Mouse (Mus musculus): ENCODE results near the gene Ppm1d.

DNA sequence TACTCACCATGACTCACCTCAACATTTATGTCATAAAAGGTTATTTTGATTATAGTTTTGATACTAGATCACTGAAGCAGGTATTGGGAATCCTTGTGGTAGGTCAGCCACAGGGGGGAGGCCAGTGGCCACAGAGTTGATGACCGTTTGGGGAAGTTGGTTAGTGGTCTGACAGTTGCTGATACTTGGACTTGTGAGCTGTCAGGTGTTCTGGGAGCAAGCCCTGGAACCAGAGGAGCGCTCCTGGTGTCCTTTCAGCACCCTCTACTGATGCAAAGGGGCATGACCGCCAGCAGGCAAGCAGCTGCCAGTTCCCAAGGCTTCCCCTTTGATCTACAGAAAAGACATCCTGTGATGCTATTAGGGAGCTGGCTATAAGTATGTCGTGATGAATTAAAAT is 23.7 kb downstream of the Ppm1d start:
- TF ChIP-seq EP300 (IDR thresholded peaks at IDR 0.05; ENCODE audit: low read length): no peak
- TF ChIP-seq TCF12 (IDR thresholded peaks at IDR 0.05; ENCODE audit: low read depth, low read length): no peak
- TF ChIP-seq CTCF (conservative IDR thresholded peaks at IDR 0.05 in 1 of 2, IDR thresholded peaks at IDR 0.05 in 1 of 2; ENCODE audit: low read depth in 2 of 2, low read length in 2 of 2): peak; percentile 39 to 82; a peak in 3 of 4 replicates
- TF ChIP-seq POLR2A (IDR thresholded peaks at IDR 0.05; ENCODE audit: low read depth, low read length): no peak
- TF ChIP-seq USF2 (conservative IDR thresholded peaks at IDR 0.05; ENCODE audit: low read depth, low read length): no peak
- TF ChIP-seq CHD1 (IDR thresholded peaks at IDR 0.05; ENCODE audit: low read depth, low read length): no peak
- no peak for TF ChIP-seq ZNF384 (IDR thresholded peaks at IDR 0.05; ENCODE audit: low read depth, low read length)
- TF ChIP-seq ELF1 (IDR thresholded peaks at IDR 0.05; ENCODE audit: low read depth, low read length): no peak
- TF ChIP-seq CHD2 (IDR thresholded peaks at IDR 0.05; ENCODE audit: low read length): no peak
- no peak for TF ChIP-seq MAX (IDR thresholded peaks at IDR 0.05; ENCODE audit: low read length)
- no peak for TF ChIP-seq NELFE (IDR thresholded peaks at IDR 0.05; ENCODE audit: low read depth, low read length)
- no peak for TF ChIP-seq ZKSCAN1 (IDR thresholded peaks at IDR 0.05; ENCODE audit: borderline replicate concordance, low read depth, low read length)
- no peak for TF ChIP-seq POLR2AphosphoS2 (IDR thresholded peaks at IDR 0.05; ENCODE audit: low read depth, low read length)
